Mouse (Mus musculus) brain, embryonic 14.5 days (tissue): Measurements from ENCODE around the gene Rad9a.

Experiments
- CTCF ChIP-seq: fragments of 200-500 bp; IDR thresholded peaks from 2 replicates; pipeline ENCODE4 v1.5.1; 2012; ENCODE audit warnings: inconsistent platforms, mild to moderate bottlenecking, moderate library complexity, borderline replicate concordance; ENCODE audit not compliant: insufficient read depth, insufficient read length; ENCODE audit errors: extremely low read depth
- POLR2A ChIP-seq: fragments of 200-500 bp; IDR thresholded peaks from 2 replicates; pipeline ENCODE4 v1.6.1; 2012; ENCODE audit warnings: mild to moderate bottlenecking, inconsistent platforms, borderline replicate concordance; ENCODE audit not compliant: poor library complexity, insufficient read depth, insufficient read length, severe bottlenecking; ENCODE audit errors: extremely low read depth

GRCm38 (mm10) chr19:4181892-4182291 lies 19.6 kb downstream of the Rad9a start:
- no peak for TF ChIP-seq CTCF
- TF ChIP-seq POLR2A = no peak
